Mouse (Mus musculus) spleen, adult 2 months (tissue): ENCODE measurements around the gene Hmgb4.

Source experiments
- CTCF ChIP-seq: fragments of 200-500 bp; IDR thresholded peaks from 2 replicates; pipeline ENCODE4 v1.5.1; 2011; ENCODE audit warnings: mild to moderate bottlenecking, inconsistent platforms; ENCODE audit not compliant: insufficient read depth, insufficient read length, insufficient replicate concordance; ENCODE audit errors: extremely low read depth
- POLR2A ChIP-seq: fragments of 200-500 bp; IDR thresholded peaks from 2 replicates; pipeline ENCODE4 v1.6.1; 2011; ENCODE audit warnings: low read depth, low read length, inconsistent platforms

GRCm38 (mm10) chr4:128233458-128233857 is 27.3 kb downstream of the Hmgb4 start:
- TF ChIP-seq CTCF: no peak
- no peak for TF ChIP-seq POLR2A
